Mouse (Mus musculus) embryonic facial prominence, embryonic 13.5 days (tissue): ENCODE results near the gene Col5a3. TPM values are rescaled to one million over a fixed set of nuclear protein-coding genes. Genes with fewer than 3 reads are reported as not detected.
A peak's percentile ranks its signal among the peaks of the same experiment; 100 is the strongest.

Experiments used
- ATAC-seq: fragments of 200-750 bp; cut with Nextera tagmentation; 2 replicates; pipeline ENCODE4 v1.8.0; 2017; ENCODE audit warnings: low read depth; ENCODE audit not compliant: insufficient number of reproducible peaks, insufficient read depth, low FRiP score, low TSS enrichment
- H3K27ac ChIP-seq: fragments of 300-500 bp; sonication (generic); 2 replicates; pipeline ENCODE4 v1.5.1; 2015; ENCODE audit warnings: moderate library complexity, mild to moderate bottlenecking, inconsistent platforms
- H3K27me3 ChIP-seq: fragments of 300-500 bp; sonication (generic); 2 replicates; pipeline ENCODE4 v1.6.1; 2015; ENCODE audit warnings: mild to moderate bottlenecking, inconsistent platforms
- H3K36me3 ChIP-seq: fragments of 300-500 bp; sonication (generic); 2 replicates; pipeline ENCODE4 v1.6.1; 2015; ENCODE audit warnings: mild to moderate bottlenecking, inconsistent platforms
- H3K4me1 ChIP-seq: fragments of 300-500 bp; sonication (generic); 2 replicates; pipeline ENCODE4 v1.6.1; 2015; ENCODE audit warnings: inconsistent platforms
- H3K4me2 ChIP-seq: fragments of 300-500 bp; sonication (generic); 2 replicates; pipeline ENCODE4 v1.6.1; 2015; ENCODE audit warnings: moderate library complexity, mild to moderate bottlenecking, inconsistent platforms
- H3K4me3 ChIP-seq: fragments of 300-500 bp; sonication (generic); 2 replicates; pipeline ENCODE4 v1.5.1; 2015; ENCODE audit warnings: mild to moderate bottlenecking, inconsistent platforms
- H3K9ac ChIP-seq: fragments of 300-500 bp; sonication (generic); 2 replicates; pipeline ENCODE4 v1.6.1; 2015; ENCODE audit warnings: mild to moderate bottlenecking, inconsistent platforms
- H3K9me3 ChIP-seq: fragments of 300-500 bp; sonication (generic); 2 replicates; pipeline ENCODE4 v1.6.1; 2016; ENCODE audit warnings: inconsistent platforms
- WGBS: fragments of 180-500 bp; shearing (Covaris S2); methylation state at CpG from one replicate; pipeline ENCODE4 v1.1.7; 2015; ENCODE audit warnings: mixed read lengths; 5-methylcytosine and 5-hydroxymethylcytosine counted together
- polyA plus RNA-seq: library from polyadenylated mRNA; unstranded; fragments of >200 nt; fragmentation: Nextera tagmentation; extraction: Ambion mirVana; gene quantifications from 2 replicates; pipeline ENCODE4 v1.2.1, GENCODE M21; 2015

Col5a3 gene
- polyA plus RNA-seq, 1 experiment from 2014 or later: 0.72 TPM

DNA sequence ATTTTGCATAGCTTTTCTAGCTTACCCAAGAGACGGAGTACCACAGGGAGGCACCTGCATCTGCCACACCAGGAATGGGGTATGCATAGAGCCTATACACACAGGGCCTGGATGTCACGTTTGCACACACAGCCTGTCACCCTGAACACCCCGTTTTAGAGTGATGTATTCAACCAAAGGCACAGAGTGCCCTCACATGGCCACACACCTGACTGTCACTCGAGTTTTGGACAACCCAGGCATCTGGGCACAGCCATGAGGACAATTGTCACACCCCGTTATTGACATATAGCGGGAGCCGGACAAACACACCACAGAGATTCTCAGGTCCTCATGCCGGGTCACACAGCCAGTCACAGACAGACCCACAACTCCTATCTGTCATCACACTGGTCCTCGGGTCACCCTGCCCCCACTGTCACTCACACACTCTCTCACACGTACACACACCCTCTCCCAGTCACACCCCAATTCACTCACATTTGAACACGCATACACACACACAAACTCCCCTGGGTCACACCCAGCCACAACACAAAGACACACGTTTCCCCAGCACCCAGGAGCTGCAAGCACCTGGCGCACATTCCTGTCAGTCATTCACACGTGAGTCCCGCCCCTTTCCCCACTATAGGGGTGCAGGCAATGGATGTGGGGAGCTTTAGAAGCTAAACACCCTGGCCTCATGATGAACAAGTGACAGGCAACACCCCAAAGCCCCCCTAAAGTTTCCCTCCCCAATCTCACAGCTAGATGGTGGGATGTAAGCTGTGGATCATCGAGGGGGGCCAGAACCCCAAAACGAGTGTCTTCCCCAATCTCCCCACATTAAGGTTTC, 69.5 kb downstream of the Col5a3 start:
- Histone ChIP-seq H3K4me3 (peak overlapping the region; percentile 54), H3K27ac (no peak overlapping the region), H3K27me3 (peaks cover 57% of the 10 kb centered on the region), H3K9me3 (no peaks in the 10 kb centered on the region), H3K36me3 (no peaks in the 10 kb centered on the region), H3K9ac (peak overlapping the region; percentile 73), H3K4me2 (peak overlapping the region; percentile 87), H3K4me1 (peaks cover 22% of the 10 kb centered on the region)
- ATAC-seq: no peak
- 10% methylated on average over 17 of the region's 17 CpGs for WGBS

DNA sequence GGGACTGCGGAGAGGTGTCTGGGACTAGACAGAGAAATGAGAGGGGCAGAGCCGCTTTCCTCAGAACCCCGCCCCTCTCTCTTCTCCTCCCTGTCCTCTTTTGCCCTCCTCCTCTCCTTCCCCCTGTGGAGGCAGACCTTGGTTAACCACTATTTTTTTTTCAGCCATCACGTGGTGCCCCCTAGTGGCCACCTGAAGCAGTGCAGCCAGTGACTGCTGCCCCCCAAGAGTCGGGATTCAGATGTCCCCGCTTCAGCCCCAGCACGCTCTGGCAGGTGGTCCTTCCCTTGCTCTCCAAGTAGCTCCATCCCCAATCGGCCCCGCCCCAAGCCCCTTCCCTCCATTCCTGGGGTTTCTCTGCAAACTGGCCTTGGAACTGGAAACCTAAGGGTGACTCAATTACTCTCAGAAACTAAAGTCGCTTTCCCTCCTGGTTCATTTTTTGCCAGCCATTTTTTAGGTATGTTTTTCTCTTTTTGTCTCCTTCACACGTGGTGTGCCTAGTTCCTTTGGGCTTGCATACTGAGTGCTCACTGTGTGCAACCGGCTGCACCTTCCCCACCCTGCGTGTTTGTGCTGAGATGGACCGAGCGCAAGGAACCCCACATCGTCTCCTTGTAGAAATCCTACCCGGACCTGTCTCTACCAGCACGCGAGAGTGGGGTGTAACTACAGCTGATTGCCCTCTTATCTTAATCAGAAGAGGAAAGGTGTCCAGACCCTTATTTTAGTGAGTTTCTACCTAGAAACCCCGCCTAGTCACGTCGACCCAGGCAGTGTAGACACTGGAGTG, 70.7 kb downstream of the Col5a3 start:
- peaks cover 24% of the 10 kb centered on the region for H3K4me1 ChIP-seq
- peaks cover 57% of the 10 kb centered on the region for H3K27me3 ChIP-seq
- H3K4me3 ChIP-seq: 0 out of 2 replicates have a peak overlapping the region, but pooled peaks have one; percentile 6
- ATAC-seq: no peak
- H3K9ac ChIP-seq: no peak overlapping the region; the same call in 1 of the 2 replicates
- H3K4me2 ChIP-seq: peak overlapping the region; percentile 12; the same call in 1 of the 2 replicates
- WGBS: 9% methylated on average over 22 of the region's 22 CpGs
- no peaks in the 10 kb centered on the region for H3K9me3 ChIP-seq
- no peak overlapping the region for H3K27ac ChIP-seq
- H3K36me3 ChIP-seq: no peaks in the 10 kb centered on the region

DNA sequence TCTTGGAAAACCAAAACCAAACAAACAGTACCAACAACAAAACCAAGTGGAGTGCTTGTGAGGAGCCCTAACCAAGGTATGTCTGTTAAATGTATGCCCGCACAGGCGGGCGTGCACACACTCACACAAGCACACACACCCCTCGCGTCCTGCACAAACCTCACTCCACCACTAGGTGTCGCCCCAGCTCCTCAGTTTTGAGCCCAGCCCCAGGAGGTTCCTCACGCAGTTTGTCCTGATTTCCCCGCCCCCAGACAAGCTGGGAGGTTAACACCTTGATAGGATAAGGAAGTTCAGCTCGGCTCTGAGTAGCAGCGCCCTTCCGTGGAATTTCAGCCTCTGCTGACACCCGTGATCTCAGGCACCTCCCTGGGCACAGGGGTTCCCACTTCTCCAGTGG, 74.5 kb downstream of the Col5a3 start:
- H3K27me3 ChIP-seq: peaks cover 32% of the 10 kb centered on the region
- H3K9me3 ChIP-seq: no peaks in the 10 kb centered on the region
- peak overlapping the region; percentile 53 for H3K4me2 ChIP-seq
- peaks cover 15% of the 10 kb centered on the region for H3K4me1 ChIP-seq
- no peak overlapping the region for H3K27ac ChIP-seq
- H3K4me3 ChIP-seq: peak overlapping the region; percentile 26
- H3K9ac ChIP-seq: no peak overlapping the region
- H3K36me3 ChIP-seq: no peaks in the 10 kb centered on the region
- 3% methylated on average over 12 of the region's 12 CpGs for WGBS
- ATAC-seq: peak; percentile 59

DNA sequence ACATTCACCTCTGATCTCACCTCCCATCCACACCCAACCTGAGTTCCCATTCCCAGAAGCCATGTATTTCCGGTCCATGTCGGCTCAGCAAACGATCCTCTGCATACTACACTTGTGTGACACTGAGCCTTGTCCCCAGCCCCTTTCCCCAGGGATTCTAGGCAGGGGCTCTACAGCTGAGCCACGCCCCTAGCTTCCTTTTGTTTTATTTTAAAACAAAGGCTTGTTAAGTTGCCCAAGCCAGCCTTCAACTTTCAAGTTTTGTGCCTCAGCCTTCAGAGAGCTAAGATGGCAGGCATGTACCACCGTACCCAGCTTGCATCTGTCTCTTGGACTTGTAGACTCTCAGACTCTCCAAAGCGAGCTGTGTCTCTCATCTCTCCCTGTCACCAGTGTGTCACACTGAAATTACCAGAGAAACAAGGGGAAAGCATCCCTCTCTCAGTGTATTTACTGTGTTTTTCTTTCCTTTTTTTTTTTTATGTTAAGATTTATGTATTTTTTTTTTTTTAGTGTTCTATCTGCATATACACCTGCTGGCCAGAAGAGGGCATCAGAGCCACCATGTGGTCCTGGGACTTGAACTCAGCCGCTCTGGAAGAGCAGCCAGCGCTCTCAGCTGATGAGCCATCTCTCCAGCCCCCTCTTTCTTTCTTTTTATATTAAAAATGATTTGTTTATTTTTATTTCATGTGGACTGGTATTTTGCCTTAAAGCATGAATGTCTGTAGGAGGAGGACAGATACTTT, 76.4 kb downstream of the Col5a3 start:
- Histone ChIP-seq H3K9me3 (no peaks in the 10 kb centered on the region), H3K4me2 (no peak overlapping the region), H3K36me3 (no peaks in the 10 kb centered on the region), H3K27ac (no peak overlapping the region), H3K27me3 (peaks cover 12% of the 10 kb centered on the region), H3K4me1 (peaks cover 8% of the 10 kb centered on the region), H3K9ac (no peak overlapping the region), H3K4me3 (no peak overlapping the region)
- ATAC-seq: no peak
- WGBS: 44% methylated on average over 8 of the region's 8 CpGs

DNA sequence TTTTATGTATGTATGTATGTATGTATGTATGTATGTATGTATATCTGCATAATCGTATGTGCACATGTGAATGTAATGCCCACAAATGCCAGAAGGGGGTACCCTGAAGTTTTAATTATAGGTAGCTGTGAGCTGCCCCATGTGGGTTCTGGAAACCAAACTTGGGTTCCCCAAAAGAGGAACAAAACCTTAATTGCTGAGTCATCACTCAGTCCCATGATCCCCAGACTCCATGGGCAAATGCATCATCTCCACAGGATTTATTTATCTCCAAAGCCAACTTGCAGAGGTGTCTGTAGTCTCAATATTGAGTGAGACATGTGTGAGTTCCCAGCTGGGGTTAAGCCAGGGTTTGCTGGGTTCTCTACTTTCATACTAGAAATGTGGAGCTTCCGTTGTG, 77.6 kb downstream of the Col5a3 start:
- peaks cover 3% of the 10 kb centered on the region for H3K27me3 ChIP-seq
- H3K4me1 ChIP-seq: peaks cover 8% of the 10 kb centered on the region
- H3K9me3 ChIP-seq: no peaks in the 10 kb centered on the region
- H3K4me3 ChIP-seq: no peak overlapping the region
- H3K27ac ChIP-seq: no peak overlapping the region
- H3K4me2 ChIP-seq: no peak overlapping the region
- H3K9ac ChIP-seq: no peak overlapping the region
- WGBS: 91% methylated on average over 2 of the region's 2 CpGs
- ATAC-seq: no peak
- H3K36me3 ChIP-seq: no peaks in the 10 kb centered on the region

DNA sequence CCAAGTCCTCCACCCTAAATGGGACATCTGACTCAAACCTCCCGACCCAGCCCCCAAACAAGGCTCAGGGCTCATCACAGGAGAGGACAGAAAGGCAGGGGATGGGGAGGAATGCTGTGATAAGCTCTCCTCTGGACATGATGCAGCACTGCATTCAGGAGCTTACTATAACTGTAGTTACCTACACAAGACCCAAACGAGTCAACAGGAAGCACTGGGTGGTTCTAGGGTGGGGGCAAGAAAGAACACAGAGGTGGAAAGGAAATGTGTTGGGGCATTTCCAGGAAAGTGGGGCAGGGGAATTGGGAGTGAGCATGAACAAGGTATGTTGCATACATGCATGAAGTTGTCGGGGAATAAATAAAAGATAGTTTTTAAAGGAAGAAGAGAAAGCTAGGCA, 80.2 kb downstream of the Col5a3 start:
- Histone ChIP-seq H3K36me3 (no peaks in the 10 kb centered on the region), H3K4me3 (no peak overlapping the region), H3K4me1 (0 out of 2 replicates have a peak, but pooled peaks cover 2% of the 10 kb centered on the region), H3K9ac (no peak overlapping the region), H3K27ac (no peak overlapping the region), H3K27me3 (peaks cover 8% of the 10 kb centered on the region), H3K9me3 (no peaks in the 10 kb centered on the region), H3K4me2 (no peak overlapping the region)
- no peak for ATAC-seq
- 68% methylated on average over 3 of the region's 3 CpGs for WGBS

DNA sequence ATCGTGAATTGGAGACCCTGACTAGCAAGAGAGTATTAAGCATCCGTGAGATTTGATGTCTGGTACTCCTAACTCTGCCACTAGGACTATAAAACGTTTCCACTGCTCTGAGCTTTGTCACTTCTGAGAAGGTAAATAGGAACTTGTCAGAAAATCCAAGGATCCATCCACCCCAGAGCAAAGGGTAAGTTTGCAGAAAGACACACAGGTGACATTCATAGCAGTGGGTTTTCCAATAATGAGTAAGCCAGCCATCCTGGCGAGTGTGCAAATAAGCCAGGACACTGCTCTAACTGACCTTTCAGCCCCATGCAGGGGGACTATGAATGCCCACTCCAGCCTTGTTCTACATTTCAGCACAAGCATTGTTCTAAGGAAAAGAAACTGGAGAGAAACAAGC, 83.1 kb downstream of the Col5a3 start:
- H3K9me3 ChIP-seq: no peaks in the 10 kb centered on the region
- peaks cover 36% of the 10 kb centered on the region for H3K27me3 ChIP-seq
- H3K9ac ChIP-seq: no peak overlapping the region
- ATAC-seq: no peak
- 64% methylated on average over 4 of the region's 4 CpGs for WGBS
- H3K4me3 ChIP-seq: no peak overlapping the region
- peaks cover 19% of the 10 kb centered on the region for H3K4me1 ChIP-seq
- no peak overlapping the region for H3K4me2 ChIP-seq
- no peak overlapping the region for H3K27ac ChIP-seq
- no peaks in the 10 kb centered on the region for H3K36me3 ChIP-seq

DNA sequence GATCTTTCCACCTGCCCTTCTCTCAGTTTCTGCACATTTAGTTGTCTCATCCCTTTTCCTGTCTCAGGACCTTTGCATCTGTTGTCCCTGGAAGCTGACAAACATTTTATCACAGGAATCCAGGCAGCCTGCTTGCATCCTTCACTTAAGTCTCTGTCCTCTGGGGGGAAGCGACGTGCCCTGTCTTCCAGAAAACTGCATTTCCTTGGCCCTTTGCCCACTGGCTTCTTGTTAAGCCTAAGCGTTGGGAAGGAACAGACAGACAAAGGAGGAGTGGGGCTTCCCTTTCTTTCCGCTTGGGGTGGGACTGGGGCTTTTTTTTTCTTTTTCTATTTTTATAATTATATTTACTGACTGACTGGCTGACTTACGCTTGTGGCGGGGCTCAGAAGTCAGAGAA, 85.4 kb downstream of the Col5a3 start:
- Histone ChIP-seq H3K36me3 (no peaks in the 10 kb centered on the region), H3K4me2 (no peak overlapping the region), H3K27ac (no peak overlapping the region), H3K4me1 (peaks cover 27% of the 10 kb centered on the region), H3K4me3 (no peak overlapping the region), H3K27me3 (peaks cover 59% of the 10 kb centered on the region), H3K9ac (no peak overlapping the region), H3K9me3 (no peaks in the 10 kb centered on the region)
- ATAC-seq: no peak
- WGBS: 44% methylated on average over 6 of the region's 6 CpGs

DNA sequence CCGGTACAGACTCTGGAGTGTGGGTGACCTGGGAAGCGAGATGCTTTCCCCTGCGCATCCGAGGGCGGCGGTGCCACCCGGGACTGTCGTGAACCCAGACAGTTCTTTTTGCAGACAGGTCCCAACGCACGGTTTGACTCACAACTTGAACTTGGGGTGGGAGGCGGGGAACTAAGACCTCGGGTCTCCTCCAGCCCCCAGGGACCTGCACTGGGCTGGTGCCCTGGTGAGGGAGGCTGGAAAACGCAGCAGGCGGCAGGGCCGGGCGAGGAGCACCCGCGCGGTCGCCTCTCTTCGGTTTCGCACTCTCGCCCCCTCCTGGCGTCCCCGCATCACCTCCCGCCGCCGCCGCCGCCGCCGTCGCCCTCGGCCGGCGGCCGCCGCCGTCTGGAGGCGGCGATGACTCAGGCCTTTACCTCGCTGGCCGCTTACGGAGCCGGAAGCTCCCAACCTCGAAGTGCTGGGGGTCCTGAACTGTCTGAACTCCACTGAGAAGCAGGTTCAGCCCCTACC, 87.2 kb downstream of the Col5a3 start:
- H3K36me3 ChIP-seq: no peaks in the 10 kb centered on the region
- peak overlapping the region; percentile 98 for H3K4me2 ChIP-seq
- H3K4me1 ChIP-seq: peaks cover 27% of the 10 kb centered on the region
- 1% methylated on average over 45 of the region's 46 CpGs for WGBS
- peak; percentile 44; the same call in 1 of the 2 replicates for ATAC-seq
- no peak overlapping the region for H3K27ac ChIP-seq
- H3K27me3 ChIP-seq: peaks cover 72% of the 10 kb centered on the region
- H3K4me3 ChIP-seq: peak overlapping the region; percentile 54
- H3K9me3 ChIP-seq: no peaks in the 10 kb centered on the region
- H3K9ac ChIP-seq: peak overlapping the region; percentile 65

DNA sequence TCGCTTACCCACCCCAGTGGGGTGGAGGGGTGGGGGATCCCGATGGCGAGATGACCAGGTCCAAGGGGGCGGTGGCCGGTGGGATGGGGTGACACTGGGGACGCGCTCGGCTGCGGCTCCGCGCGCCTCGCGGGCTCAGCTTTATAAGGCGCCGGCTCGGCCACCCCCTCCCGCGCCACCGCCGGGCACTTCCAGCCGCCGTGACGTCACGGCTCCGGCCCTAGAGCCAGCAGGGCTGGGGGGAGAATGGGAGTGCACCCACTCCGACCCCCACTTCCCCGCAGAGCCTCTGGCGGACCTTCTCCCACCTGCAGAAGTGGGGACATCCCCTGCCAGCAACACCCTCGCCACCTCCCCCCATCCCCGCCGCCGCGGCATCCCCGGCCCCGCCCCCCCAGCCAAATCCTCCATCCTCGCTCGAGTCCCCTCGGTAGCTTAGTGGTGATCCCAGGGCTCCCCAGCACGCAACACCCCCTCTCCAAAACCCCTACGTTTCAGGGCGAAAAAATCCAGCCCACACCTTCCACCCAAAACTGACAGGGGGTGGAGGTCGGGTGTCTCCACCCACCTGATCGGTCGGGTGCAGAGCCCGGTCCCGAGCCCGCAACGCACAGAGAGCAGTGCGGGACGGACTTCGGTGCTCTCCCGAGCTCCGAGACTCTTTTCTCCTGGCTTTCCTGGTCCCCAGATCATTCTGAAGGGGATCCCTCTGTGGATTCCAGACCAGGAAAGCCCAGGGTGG, 87.8 kb downstream of the Col5a3 start:
- no peaks in the 10 kb centered on the region for H3K9me3 ChIP-seq
- peak overlapping the region; percentile 65 for H3K9ac ChIP-seq
- peak overlapping the region; percentile 98 for H3K4me2 ChIP-seq
- no peak overlapping the region for H3K27ac ChIP-seq
- H3K36me3 ChIP-seq: no peaks in the 10 kb centered on the region
- H3K4me3 ChIP-seq: peak overlapping the region; percentile 54
- H3K4me1 ChIP-seq: peaks cover 27% of the 10 kb centered on the region
- WGBS: under 1% methylated on average over 42 of the region's 54 CpGs
- no peak; the same call in none of the 2 replicates for ATAC-seq
- H3K27me3 ChIP-seq: peaks cover 72% of the 10 kb centered on the region
